Mouse (Mus musculus): Measurements from ENCODE around the gene Cap1. TPM values are rescaled to one million over a fixed set of nuclear protein-coding genes. Genes with fewer than 3 reads are reported as not detected.

The Cap1 gene
- total RNA-seq (2021): 100 to 1,000 TPM; 128 TPM
- long read RNA-seq, experiment 1, transcript Cap1-203 (13 exons, 2,768 nt): major isoform, 9 of 40 reads
- long read RNA-seq, experiment 1, partial matches to known transcripts: 20 of 40 reads
- long read RNA-seq, experiment 1, other reads (novel, unspliced or antisense): 3 of 40 reads
- long read RNA-seq, experiment 2, transcript Cap1-203 (13 exons, 2,768 nt): major isoform, 13 of 25 reads
- long read RNA-seq, experiment 2, partial matches to known transcripts: 2 of 25 reads
- long read RNA-seq, experiment 2, other reads (novel, unspliced or antisense): 6 of 25 reads

DNA sequence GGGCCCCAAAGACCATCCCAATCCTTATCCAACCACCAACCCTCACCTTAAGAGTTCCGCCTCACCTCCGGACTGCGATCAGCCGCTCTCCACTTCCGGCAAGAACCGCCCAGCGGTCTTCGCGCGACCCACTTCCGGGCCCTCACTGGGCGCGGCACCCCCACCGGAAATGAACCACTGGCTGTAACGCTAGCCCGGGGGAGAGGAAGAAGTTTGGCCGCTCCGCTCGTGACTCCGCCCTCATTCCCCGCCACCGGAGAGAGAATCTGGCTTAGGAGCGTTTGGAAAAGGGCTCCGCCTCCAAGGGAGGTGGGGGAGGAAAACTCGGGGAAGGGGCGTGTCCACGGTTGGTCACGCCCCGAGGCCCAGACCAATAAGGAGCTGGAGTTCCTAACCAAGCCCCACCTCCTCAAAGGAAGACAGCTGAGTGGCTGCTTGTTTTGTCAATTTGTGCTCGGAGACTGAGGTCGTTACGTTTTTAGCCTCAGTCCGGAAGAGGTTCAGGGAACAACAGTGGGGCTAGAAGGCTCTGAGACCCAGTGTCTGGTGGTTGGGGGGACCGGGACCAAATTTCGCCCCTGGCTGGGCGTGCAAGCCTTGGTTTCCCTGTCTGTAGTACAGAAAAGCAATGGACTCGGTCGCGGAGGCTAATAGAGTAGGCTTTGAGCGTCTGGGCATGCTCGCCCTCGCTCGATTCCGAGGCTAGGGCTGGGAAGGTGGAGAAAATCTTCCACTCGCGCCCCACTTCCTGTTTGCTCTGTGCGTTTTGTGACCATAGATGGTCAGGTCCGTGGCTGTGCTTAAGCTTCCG is at the start of gene Cap1:
TSS of gene Cap1 (minus strand) at position 289 of the 811 bp plus-strand sequence.
- peak; percentile 97 for DNase-seq

DNA sequence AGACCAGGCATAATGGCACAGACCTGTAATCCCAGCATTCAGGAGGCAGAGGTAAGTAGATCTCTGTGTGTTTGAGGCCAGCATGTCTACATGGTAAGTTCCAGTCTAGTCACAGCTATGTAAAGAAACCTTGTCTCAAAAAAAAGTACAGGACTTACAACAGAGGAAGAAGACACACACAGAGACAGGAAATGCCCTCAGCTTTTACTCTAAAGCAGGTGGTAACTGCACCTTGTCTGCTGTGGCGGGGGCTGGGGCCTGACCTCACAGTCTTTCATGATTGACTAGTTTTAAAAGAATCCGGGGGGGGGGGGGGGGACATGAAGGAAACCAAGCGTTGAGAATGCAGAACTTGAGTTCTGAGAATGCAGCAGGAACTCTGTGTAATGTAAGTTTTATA is 48.0 kb upstream of the Cap1 start:
- no peak for DNase-seq

DNA sequence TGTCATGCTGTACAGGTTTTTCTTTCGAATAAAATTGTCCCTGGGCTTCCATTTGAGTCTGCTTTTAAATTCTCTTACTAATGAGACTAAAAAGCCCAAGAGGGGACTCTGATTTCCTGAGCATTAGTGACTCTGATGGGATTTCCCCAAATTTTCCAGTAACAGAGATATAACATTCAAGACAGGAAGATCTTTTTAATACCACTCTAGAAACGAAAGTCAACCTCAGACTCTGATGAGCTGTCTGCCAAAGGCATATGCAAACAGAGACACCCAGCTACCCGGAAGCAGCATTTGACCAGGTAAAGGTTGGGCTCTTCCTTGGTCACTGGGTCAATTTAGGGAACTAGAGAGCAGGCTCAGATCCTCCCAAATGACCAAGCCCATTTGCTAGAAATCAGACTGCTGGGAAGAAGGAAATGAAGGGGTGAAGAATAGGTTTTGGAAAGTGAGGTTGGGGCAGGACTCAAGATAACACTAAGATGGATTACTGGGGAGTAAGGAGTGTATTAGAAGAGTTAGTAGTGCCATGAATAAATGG is 47.3 kb upstream of the Cap1 start:
- DNase-seq: no peak

DNA sequence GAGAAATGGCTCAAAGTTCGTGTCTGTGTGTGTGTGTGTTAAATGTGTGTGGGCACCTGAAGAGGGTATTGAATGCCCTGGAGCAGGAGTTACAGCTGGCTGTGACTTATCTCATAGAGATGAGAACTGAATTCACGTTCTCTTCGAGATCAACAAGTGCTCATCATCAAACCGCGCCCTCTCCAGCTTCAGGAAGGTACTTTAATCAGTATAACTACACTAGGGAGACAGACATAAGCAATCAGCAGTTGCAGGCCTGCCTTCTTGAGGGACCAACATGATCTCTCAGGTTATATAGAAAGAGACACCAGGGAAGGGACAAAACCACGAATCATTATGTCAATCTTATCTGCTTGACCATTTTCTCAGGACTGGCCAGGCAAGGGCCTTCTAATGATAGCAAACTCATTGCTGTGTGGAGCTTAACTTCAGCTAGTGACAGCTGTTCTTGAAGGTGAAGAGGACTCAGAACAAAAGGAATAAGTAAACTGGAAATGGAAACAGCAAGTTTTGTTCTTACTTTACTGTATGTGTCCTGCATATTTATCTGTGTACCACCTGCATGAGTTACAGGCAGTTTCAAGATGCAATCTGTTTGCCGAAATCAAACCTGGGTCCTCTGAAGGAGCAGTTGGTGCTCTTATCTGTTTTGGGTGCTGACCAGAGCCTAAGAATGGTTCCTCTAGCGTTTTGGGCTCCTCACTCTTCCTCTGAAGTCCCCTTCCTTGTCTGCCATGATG is 46.6 kb upstream of the Cap1 start:
- DNase-seq: no peak

DNA sequence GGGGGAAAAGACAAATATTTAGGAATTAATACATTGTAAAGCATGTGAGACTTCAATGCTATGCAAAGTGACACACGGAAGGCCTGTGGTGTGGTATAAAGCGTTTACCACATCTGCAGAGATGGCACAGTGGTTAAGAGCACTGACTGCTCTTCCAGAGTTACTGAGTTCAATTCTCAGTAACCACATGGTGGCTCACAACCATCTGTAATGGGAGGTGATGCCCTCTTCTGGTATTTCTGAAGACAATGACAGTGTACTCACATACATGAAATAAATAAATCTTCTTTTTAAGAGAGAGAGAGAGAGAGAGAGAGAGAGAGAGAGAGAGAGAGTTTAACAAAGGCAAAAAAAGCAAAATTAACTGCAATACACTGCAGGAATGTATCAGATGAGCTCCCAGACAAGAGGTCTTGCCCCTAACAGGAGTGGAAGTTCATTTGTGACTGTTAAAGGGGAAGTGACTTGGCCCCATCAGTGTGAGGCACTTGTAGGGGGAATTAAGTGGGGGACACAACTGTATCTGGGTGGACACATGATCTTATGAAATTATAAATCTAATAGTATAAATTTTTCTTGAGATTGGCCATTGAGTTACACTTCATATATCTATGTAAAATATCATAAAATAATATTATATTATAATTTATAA is 45.2 kb upstream of the Cap1 start:
- no peak for DNase-seq

DNA sequence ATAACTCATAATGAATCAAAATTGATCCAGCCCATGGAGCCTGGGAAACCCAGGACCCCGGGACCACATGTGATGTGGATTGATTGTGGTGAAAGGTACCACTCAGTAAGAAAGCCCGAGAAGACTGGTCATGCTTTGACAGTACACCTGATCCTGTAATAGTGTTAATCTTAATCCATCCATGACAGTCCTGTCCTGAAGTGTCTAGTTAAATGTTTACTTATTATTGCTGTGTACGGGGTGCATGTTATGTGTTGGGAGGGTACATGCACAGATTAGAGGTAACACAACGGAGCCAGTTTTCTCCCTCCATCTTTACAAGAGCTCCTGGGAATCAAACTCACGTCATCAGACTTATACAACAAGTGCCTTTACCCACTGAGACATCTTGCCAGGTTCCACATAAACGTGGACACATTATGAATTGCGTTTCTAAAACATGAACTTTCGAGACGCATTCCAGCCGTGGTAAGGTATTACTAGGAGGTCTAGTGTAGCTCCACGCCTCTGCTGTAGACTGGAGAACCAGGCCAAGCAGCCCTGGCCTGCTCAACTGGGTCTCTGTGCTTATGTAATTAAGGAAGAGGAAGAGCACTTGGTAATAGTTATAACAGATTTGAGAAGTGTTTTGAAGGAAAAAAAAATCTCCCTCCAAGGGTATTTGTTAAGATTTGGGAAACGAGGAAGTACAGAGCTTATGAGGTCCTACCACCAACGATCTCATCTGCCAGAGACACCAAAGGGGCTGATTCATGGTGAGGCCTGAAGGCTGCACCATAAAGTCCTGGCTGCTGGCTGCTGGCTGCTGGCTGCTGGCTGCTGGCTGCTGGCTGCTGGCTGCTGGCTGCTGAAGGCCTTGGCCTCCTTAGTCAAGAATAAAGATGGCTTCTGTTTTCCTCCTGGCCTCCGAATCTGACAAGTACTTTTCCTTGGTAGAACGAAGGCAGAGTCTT is 37.8 kb upstream of the Cap1 start:
- DNase-seq: no peak

DNA sequence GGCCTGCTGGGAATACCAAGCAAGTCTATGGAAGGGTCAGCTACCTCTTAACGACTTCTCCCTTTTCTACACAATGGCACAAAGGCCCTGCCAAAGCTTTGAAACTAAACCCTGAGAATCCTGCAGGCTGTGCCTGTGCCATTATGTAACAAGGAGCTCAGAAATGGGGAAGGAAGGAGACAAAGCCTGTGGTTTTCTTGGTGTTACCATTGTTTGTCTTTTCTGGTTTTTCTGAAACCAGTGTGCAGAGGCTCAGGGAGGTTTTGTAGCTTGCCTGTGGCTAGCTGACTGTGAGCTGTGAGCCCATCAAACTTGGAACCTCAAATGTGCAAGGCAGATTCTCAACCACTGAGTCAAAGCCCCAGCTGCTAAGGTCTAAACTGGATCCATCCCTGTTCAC is 37.0 kb upstream of the Cap1 start:
- no peak for DNase-seq

DNA sequence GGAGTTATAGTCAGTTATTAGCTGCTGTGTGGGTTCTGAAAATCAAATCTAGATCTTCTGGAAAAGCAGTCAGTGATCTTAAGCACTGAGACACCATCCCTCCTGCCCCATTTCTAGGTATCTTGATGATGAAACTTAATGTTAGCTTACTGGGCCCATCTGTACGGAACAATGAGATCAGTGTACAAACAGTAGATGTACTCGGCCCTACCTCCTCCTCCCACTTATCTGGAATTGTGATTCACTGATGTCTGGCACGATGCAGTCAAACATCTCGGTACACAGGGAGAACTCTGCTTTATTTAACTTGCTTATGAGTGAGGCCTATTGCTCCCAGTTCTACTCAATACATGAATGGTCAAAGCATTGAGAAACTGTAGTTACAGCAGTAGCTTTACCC is 30.1 kb upstream of the Cap1 start:
- no peak for DNase-seq

DNA sequence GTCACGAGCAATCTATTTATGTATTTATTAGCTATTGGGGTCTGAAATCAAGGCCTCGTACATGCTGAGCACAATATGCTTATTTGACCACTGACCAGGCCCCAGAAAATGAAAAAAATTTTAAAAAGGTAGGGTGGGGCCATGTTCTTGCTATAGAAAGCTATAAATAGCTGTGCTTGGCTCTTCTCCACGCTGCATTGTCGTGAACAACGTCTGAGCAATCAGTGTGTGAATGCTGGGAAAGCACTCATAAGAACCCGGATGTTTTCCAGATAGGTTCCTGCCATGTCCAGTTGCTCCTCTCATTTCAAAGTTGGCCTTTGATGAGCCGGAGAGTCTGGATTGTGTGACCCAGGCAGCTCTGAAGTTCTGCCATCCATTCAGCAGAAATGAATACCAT is 28.3 kb upstream of the Cap1 start:
- DNase-seq: no peak

DNA sequence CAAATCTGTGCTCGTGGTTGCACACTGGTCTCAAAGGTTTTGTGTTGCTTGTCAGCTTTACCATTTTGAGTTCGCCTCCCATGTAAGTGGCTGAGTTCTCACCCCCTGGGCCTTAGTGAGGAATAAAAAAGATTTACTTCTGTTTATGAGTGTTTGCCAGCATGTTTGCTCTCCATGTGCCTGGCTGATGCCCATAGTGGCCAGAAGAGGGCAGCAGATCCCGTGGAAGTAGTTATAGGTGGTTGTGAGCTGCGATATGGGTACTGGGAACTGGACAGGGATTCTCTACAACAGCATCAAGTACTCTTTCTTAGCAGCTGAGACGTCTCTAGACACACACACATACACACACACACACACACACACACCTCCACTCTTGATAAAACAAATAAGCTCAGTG is 26.8 kb upstream of the Cap1 start:
- DNase-seq: no peak

DNA sequence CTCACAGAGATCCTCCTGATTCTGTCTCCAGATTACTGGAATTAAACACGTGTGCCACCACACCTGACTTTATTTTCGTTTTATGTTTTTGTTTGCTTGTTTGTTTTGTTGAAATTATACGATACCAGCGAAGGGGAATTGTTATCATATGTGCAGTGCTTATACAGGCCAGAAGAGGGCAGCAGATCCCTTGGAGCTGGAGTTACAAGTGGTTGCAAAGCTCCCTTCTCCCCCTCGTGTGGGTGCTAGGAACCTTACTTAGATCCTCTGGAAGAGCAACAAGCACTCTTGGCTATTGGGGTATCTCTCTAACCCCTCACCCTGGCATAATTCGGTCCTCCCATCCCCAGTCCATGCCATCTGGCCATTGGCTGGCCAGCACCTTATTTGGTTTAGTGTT is 24.7 kb upstream of the Cap1 start:
- peak; percentile 16 for DNase-seq

DNA sequence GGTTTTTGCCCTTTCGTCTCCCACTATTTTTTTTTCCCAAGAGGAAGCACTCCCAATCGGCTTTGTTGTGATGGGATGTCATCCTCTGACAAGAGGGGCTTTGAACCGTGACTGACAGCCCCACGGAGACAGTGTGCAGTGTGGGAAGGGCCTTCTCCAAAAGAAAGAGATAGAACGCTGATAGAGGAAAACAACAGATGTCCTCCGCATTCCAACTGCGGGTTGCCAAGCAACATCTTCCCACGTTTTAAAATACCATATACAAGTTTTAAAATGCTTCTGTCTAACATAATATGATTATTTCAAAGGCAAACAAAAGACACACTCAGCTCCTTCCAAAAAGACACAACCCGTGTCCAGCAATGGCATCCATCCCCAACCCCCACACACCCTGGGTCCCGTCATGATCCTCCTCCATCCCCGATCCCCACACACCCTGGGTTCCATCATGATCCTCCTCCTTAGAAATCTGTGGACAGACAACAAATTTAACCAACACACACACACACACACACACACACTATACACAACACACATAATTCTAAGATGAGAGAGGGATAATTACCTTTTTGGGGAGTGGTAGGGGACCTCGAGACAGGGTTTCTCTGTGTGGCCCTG is 23.8 kb upstream of the Cap1 start:
- no peak for DNase-seq

DNA sequence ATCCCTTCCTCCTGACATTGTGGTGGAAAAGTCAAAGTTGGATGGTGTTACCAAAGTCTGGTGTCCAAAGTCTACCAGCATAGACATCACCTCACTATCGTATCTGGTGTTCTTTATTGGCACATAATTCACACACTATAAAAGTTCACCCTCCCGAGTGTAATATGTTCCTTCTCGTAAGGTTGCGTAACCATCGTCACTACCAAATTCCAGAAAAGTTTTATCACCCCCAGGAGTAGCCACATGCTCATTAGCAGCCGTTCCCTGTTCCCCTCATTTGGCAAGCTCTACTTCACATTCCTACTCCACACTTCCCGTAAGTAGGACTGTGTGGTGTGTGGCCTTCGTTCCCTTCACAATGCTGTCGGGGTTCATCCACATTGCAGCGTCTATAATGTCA is 19.5 kb upstream of the Cap1 start:
- DNase-seq: no peak

DNA sequence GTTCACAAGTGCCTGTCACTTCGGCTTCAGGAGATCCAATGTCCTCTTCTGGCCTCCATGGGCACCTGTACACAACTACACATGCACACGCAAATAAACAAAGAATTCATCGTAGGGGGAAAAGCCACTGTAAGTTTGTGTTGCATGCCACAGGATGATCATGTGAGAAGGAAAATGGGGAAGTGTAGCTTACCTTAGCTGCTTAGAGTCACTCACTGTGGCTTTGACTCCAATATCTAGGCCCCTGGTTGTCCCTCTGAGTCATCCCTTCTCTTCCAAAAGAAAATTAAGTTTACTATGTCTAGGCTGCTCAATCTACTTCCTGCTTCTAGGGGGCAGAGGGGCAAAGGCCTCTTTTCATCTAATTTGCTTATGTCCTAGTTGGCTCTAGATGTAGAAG is 17.9 kb upstream of the Cap1 start:
- no peak for DNase-seq

DNA sequence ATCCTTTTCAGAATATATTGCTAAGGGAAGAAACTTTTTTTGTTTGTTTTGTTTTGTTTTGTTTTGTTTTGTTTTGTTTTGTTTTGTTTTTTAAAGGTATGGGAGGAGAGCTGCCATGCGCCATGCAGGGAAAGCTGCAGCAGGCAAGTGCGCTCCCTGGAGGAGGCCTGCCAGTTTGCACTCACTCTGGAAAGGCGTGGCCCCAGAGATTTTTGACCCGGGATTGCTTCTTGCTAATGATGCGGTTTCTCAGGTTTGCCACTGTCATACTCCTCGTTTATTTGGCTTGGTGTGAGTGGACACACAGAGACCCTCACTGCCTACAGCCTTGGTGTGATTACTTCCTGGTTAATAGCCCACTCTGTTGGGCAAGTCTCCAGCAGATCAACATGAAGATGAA is 16.3 kb upstream of the Cap1 start:
- DNase-seq: peak; percentile 52

DNA sequence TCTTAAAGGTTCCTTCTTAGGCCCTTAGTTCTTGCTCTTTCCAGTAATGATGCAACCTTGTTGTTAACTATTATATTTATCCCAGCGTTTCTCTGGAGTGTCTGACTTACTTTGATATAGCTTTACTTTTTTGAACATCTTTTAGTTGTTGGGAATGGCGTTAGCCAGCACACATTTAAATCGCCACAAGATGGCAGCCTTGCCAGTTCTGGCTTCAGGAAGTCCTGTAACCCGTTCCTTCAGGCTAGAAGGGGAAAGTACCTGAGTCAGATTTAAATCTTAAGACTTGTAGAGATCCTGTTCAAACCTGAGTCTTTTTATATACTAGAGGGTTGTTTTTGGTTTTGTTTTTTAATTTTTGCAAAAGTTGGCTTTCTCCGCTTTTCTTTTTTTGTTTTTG is 12.5 kb upstream of the Cap1 start:
- DNase-seq: peak; percentile 73

DNA sequence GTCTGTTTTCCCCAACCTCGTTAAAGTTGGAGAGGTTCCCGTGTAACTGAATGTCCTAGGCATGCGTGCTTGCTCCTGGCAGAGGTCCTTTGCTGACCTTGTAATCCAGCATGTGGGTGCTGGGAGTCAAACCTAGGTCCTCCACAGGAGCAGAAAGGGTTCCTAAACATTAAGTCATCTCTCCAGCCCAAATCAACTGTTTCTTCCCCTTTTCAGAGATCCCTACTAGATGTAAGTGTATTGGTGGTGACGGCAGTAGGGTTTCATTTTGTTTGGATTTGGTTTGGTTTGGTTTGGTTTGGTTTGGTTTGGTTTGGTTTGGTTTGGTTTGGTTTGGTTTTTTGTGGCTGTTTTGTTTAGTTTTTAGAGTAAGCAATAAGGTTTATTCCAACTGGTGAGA is 11.9 kb upstream of the Cap1 start:
- no peak for DNase-seq

DNA sequence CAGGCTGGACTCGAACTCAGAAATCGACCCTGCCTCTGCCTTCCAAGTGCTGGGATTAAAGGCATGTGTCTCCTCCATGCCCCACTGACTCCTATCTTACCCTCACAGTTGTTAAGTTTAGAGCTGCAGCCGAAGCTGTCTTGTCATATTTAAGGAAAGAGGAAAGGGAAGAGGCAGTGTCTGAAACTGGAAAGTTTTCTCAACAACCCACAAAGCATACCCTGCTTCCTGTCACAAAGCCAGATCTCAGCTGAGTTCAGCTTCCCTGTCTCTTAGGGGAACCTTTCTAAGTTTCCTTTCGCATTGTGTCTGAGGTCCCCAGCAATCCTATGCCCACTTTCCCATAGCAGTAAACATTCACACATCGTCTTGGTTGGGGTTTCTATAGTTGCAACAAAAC is 6.3 kb upstream of the Cap1 start:
- DNase-seq: no peak

DNA sequence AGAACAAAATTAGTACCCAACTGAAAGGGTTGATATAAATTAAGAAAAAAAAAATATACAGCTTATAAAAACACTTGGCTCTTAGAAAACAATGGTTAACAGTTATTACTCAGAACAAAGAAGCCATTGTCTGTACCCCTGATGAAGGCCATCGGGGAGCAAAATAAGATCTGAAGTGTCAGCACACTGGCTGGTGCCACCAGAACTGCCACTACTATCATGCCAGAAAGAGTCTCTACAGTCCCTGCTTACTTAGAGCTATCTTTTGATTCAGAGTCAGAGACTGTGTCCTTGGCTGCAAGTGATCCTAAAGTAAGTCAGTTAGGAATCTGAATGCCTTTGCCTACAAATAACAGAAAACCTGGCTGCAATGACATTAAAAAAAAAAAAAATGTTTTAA is 5.7 kb upstream of the Cap1 start:
- DNase-seq: no peak

DNA sequence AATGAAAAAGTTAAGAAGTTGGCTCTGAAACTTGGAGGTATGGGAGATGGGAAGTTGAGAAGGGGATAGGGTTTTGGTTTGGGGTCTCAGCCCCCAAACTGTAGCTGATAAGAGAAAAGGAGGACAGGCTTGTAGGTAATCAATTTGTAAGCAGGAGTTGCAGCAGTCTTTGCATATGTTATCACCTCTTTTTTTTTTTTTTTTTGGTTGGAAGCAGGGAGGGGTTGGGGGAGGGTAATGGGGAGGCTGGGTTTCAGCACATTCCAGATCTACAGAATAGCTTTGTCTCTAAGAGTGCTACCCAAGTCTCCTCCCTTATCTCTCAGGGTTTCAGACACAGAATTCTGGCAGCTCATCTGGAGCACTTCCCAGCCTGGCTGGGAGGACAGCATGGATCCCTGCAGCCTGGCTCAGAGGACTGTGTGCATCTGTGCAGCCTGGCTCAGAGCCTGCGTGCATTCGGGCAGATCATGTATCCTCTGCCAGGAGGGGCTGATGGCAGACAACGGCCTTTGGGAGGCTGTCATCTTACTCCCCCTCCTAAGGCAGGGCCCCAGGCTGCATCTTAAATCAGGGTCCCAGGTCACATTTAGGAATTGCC is 5.1 kb upstream of the Cap1 start:
- peak; percentile 72 for DNase-seq
